Mouse (Mus musculus) brain, embryonic 14.5 days (tissue): ENCODE results near the gene Clec16a.

Experiments
- CTCF ChIP-seq: fragments of 200-500 bp; IDR thresholded peaks from 2 replicates; pipeline ENCODE4 v1.5.1; 2012; ENCODE audit warnings: inconsistent platforms, mild to moderate bottlenecking, moderate library complexity, borderline replicate concordance; ENCODE audit not compliant: insufficient read depth, insufficient read length; ENCODE audit errors: extremely low read depth
- POLR2A ChIP-seq: fragments of 200-500 bp; IDR thresholded peaks from 2 replicates; pipeline ENCODE4 v1.6.1; 2012; ENCODE audit warnings: mild to moderate bottlenecking, inconsistent platforms, borderline replicate concordance; ENCODE audit not compliant: poor library complexity, insufficient read depth, insufficient read length, severe bottlenecking; ENCODE audit errors: extremely low read depth

- TF ChIP-seq POLR2A (no peak), CTCF (no peak)
These were observed 131.4 kb downstream of the Clec16a start for GRCm38 (mm10) chr16:10676461-10677066.
